Mouse (Mus musculus): ENCODE measurements around the gene Dnajc2. TPM values are rescaled to one million over a fixed set of nuclear protein-coding genes. Genes with fewer than 3 reads are reported as not detected.

Gene Dnajc2
- polyA plus RNA-seq, 1 experiment from 2014 or later = 92.6 TPM

- 89% methylated on average over 6 of the region's 6 CpGs for WGBS
- ATAC-seq (ENCODE audit: low FRiP score, low TSS enrichment) = no peak
Observed at GRCm38 (mm10) chr5:21769841-21770240, 15.2 kb downstream of the Dnajc2 start.

DNA sequence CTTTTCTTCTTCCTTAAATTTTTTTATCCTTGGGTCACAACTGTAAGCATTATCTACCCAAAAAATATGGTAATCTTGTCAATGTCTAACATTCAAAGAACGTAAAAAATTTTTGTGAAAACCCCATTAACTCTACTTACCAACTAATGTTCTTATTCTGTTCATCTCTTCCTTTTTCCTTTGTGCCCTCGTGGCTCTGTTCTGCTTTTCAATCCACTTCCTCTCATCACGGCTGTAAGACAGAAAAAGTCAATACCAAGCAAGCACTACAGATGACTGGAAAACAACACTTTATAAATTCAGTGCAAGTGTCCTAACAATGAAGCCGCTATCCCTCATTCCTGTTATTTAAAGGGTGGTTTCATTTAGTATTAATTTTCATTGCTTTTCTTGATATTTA, 16.5 kb downstream of the Dnajc2 start:
- Histone ChIP-seq H3K36me3 (ENCODE audit: control insufficient read depth, insufficient read depth, low read length) (peaks cover 64% of the 10 kb centered on the region), H3K9me3 (ENCODE audit: control insufficient read depth, low read length) (no peaks in the 10 kb centered on the region), H3K27ac (ENCODE audit: low read depth, low read length) (no peak overlapping the region), H3K4me1 (ENCODE audit: control insufficient read depth, insufficient read depth, low read length) (no peaks in the 10 kb centered on the region), H3K27me3 (ENCODE audit: control insufficient read depth, insufficient read depth, low read length) (no peaks in the 10 kb centered on the region), H3K4me3 (ENCODE audit: low read length) (no peak overlapping the region), H3K9ac (ENCODE audit: low read depth, low read length) (no peak overlapping the region), H3K4me2 (replicated peaks; ENCODE audit: low read depth, low read length) (no peak overlapping the region)
- no peak for ATAC-seq (ENCODE audit: low FRiP score, low TSS enrichment)
- 82% methylated on average over 4 of the region's 4 CpGs for WGBS

More at GRCm38 (mm10) chr5:21769841-21770240, 15.2 kb downstream of the Dnajc2 start:
- no peaks in the 10 kb centered on the region for H3K27me3 ChIP-seq (ENCODE audit: control insufficient read depth, insufficient read depth, low read length)
- no peak overlapping the region for H3K9ac ChIP-seq (ENCODE audit: low read depth, low read length)
- no peak overlapping the region for H3K27ac ChIP-seq (ENCODE audit: low read depth, low read length)
- H3K4me2 ChIP-seq (replicated peaks; ENCODE audit: low read depth, low read length) = no peak overlapping the region
- H3K4me1 ChIP-seq (ENCODE audit: control insufficient read depth, insufficient read depth, low read length) = no peaks in the 10 kb centered on the region
- H3K9me3 ChIP-seq (ENCODE audit: control insufficient read depth, low read length) = no peaks in the 10 kb centered on the region
- no peak overlapping the region for H3K4me3 ChIP-seq (ENCODE audit: low read length)
- H3K36me3 ChIP-seq (ENCODE audit: control insufficient read depth, insufficient read depth, low read length) = peaks cover 63% of the 10 kb centered on the region

- WGBS = 98% methylated on average over 6 of the region's 8 CpGs
- peaks cover 89% of the 10 kb centered on the region for H3K36me3 ChIP-seq (ENCODE audit: control insufficient read depth, insufficient read depth, low read length)
Observed at GRCm38 (mm10) chr5:21745966-21746365, 39.1 kb downstream of the Dnajc2 start.

DNA sequence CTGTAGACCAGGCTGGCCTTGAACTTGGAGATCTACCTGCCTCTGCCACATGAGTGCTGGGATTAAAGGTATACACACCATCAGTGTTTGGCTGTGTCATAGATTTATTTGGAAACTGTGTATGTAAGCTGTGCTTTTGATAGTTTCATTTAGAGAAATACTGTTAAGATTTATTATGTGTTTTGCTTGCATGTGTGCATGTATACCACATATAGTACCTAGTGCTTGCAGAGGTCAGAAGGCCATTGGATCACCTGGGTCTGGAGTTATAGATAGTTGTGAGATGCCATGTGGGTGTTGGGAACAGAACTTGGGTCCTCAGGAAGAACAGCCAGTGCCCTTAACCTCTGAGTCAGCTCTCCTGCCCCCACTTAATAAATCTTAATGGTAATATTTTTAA, 40.4 kb downstream of the Dnajc2 start:
- no peak overlapping the region for H3K4me3 ChIP-seq (ENCODE audit: low read length)
- H3K4me1 ChIP-seq (ENCODE audit: control insufficient read depth, insufficient read depth, low read length) = no peaks in the 10 kb centered on the region
- H3K4me2 ChIP-seq (replicated peaks; ENCODE audit: low read depth, low read length) = no peak overlapping the region
- H3K9ac ChIP-seq (ENCODE audit: low read depth, low read length) = no peak overlapping the region
- no peak overlapping the region for H3K27ac ChIP-seq (ENCODE audit: low read depth, low read length)
- H3K27me3 ChIP-seq (ENCODE audit: control insufficient read depth, insufficient read depth, low read length) = no peaks in the 10 kb centered on the region
- no peaks in the 10 kb centered on the region for H3K9me3 ChIP-seq (ENCODE audit: control insufficient read depth, low read length)
- H3K36me3 ChIP-seq (ENCODE audit: control insufficient read depth, insufficient read depth, low read length) = peaks cover 96% of the 10 kb centered on the region
- no peak for ATAC-seq (ENCODE audit: low FRiP score, low TSS enrichment)

More at GRCm38 (mm10) chr5:21745966-21746365, 39.1 kb downstream of the Dnajc2 start:
- Histone ChIP-seq H3K27ac (ENCODE audit: low read depth, low read length) (no peak overlapping the region), H3K4me2 (replicated peaks; ENCODE audit: low read depth, low read length) (no peak overlapping the region), H3K4me1 (ENCODE audit: control insufficient read depth, insufficient read depth, low read length) (no peaks in the 10 kb centered on the region), H3K9me3 (ENCODE audit: control insufficient read depth, low read length) (no peaks in the 10 kb centered on the region), H3K27me3 (ENCODE audit: control insufficient read depth, insufficient read depth, low read length) (no peaks in the 10 kb centered on the region), H3K9ac (ENCODE audit: low read depth, low read length) (no peak overlapping the region), H3K4me3 (ENCODE audit: low read length) (no peak overlapping the region)
- no peak for ATAC-seq (ENCODE audit: low FRiP score, low TSS enrichment)

GRCm38 (mm10) chr5:21743606-21744005, 41.4 kb downstream of the Dnajc2 start:
- H3K4me1 ChIP-seq (ENCODE audit: control insufficient read depth, insufficient read depth, low read length) = no peaks in the 10 kb centered on the region
- no peak overlapping the region for H3K4me2 ChIP-seq (replicated peaks; ENCODE audit: low read depth, low read length)
- 97% methylated on average over 10 of the region's 10 CpGs for WGBS
- H3K36me3 ChIP-seq (ENCODE audit: control insufficient read depth, insufficient read depth, low read length) = peaks cover 94% of the 10 kb centered on the region
- H3K9me3 ChIP-seq (ENCODE audit: control insufficient read depth, low read length) = no peaks in the 10 kb centered on the region
- no peak overlapping the region for H3K9ac ChIP-seq (ENCODE audit: low read depth, low read length)
- H3K4me3 ChIP-seq (ENCODE audit: low read length) = no peak overlapping the region
- H3K27me3 ChIP-seq (ENCODE audit: control insufficient read depth, insufficient read depth, low read length) = no peaks in the 10 kb centered on the region
- no peak for ATAC-seq (ENCODE audit: low FRiP score, low TSS enrichment)
- H3K27ac ChIP-seq (ENCODE audit: low read depth, low read length) = no peak overlapping the region

DNA sequence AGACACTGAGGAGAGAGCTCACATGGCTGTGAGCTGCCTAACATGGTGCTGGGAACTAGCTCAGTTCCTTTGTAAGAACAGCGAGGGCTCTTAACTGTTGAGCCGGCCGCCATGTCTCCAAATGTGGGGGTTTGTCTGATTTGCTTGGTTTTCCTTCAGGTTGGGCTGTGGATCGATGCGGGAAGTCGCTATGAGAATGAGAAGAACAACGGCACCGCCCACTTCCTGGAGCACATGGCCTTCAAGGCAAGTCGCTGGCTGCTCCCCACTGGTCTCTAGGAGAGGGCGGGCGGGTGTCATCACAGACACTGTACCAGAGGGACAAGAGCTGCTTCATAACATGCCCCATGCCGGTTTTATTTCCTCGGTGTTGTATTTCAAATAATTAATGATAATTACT, 45.2 kb downstream of the Dnajc2 start:
- no peak overlapping the region for H3K4me3 ChIP-seq (ENCODE audit: low read length)
- no peak for ATAC-seq (ENCODE audit: low FRiP score, low TSS enrichment)
- no peak overlapping the region for H3K9ac ChIP-seq (ENCODE audit: low read depth, low read length)
- H3K36me3 ChIP-seq (ENCODE audit: control insufficient read depth, insufficient read depth, low read length) = peaks cover 57% of the 10 kb centered on the region
- H3K4me1 ChIP-seq (ENCODE audit: control insufficient read depth, insufficient read depth, low read length) = peaks cover 7% of the 10 kb centered on the region; the same call in 1 of the 2 replicates
- 86% methylated on average over 13 of the region's 13 CpGs for WGBS
- no peak overlapping the region for H3K4me2 ChIP-seq (replicated peaks; ENCODE audit: low read depth, low read length)
- H3K27ac ChIP-seq (ENCODE audit: low read depth, low read length) = no peak overlapping the region
- no peaks in the 10 kb centered on the region for H3K27me3 ChIP-seq (ENCODE audit: control insufficient read depth, insufficient read depth, low read length)
- H3K9me3 ChIP-seq (ENCODE audit: control insufficient read depth, low read length) = no peaks in the 10 kb centered on the region

DNA sequence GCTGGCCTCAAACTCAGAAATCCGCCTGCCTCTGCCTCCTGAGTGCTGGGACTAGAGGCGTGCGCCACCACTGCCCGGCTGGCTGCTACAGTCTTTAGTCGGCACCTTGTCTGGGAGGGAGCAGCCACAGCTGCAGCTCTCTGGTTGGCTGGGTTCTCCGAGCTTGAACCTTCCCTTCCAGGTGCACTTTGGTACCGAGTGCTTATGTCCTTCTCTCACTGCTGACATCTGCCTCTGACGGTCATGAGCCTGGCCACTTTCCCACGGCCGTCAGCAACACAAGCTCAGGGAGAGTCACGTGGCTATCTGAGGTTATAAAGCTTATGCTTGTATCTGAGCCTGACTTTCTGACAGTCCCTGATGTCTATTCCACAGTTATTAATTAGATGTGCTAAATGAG, 45.9 kb downstream of the Dnajc2 start:
- Histone ChIP-seq H3K27ac (ENCODE audit: low read depth, low read length) (no peak overlapping the region), H3K4me1 (ENCODE audit: control insufficient read depth, insufficient read depth, low read length) (peaks cover 7% of the 10 kb centered on the region; the same call in 1 of the 2 replicates), H3K36me3 (ENCODE audit: control insufficient read depth, insufficient read depth, low read length) (peaks cover 49% of the 10 kb centered on the region), H3K9me3 (ENCODE audit: control insufficient read depth, low read length) (no peaks in the 10 kb centered on the region), H3K27me3 (ENCODE audit: control insufficient read depth, insufficient read depth, low read length) (no peaks in the 10 kb centered on the region), H3K4me3 (ENCODE audit: low read length) (no peak overlapping the region), H3K4me2 (replicated peaks; ENCODE audit: low read depth, low read length) (no peak overlapping the region), H3K9ac (ENCODE audit: low read depth, low read length) (no peak overlapping the region)
- no peak for ATAC-seq (ENCODE audit: low FRiP score, low TSS enrichment)
- WGBS = 93% methylated on average over 11 of the region's 11 CpGs

GRCm38 (mm10) chr5:21737620-21738019, 47.4 kb downstream of the Dnajc2 start:
- H3K27ac ChIP-seq (ENCODE audit: low read depth, low read length) = no peak overlapping the region
- peak overlapping the region; percentile 94 for H3K4me3 ChIP-seq (ENCODE audit: low read length)
- 17% methylated on average over 10 of the region's 10 CpGs for WGBS

DNA sequence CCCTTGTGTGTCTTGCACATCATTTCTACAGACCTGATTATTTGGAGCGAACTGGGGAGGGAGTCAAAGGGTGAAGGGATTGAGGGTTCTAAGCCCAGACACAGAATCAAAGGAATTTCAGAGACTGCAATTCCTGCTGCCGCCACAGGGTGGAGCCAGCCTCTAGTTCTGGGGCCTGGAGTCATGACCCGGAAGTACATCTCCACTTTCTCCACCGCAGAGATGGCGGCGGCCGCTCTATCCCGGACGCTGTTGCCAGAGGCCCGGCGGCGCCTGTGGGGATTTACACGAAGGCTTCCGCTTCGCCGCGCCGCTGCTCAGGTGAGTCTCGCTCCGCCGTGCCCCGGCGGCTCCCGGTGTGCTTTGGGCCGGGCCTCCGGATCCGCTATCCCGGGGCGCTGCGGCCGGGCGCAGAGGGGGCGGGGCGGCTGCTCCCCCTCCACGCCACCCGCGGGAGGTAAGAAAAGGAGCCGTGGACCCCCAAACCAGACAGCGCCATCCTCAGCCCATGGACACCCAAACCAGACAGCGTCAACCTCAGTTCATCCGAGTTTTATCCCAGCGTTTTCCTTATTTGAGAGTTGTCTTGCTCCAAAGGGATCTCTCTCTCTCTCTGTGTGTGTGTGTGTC, 48.0 kb downstream of the Dnajc2 start, which contains the start of gene Pmpcb:
TSS of gene Pmpcb (plus strand) at position 186 of the 630 bp plus-strand sequence.
- Histone ChIP-seq H3K9ac (ENCODE audit: low read depth, low read length) (peak within 1 kb of the TSS; percentile 86), H3K4me3 (ENCODE audit: low read length) (peak within 1 kb of the TSS; percentile 94), H3K27ac (ENCODE audit: low read depth, low read length) (peak within 1 kb of the TSS; percentile 51; the same call in 1 of the 2 replicates), H3K4me2 (replicated peaks; ENCODE audit: low read depth, low read length) (peak within 1 kb of the TSS; percentile 81), H3K27me3 (ENCODE audit: control insufficient read depth, insufficient read depth, low read length) (no peaks in the 10 kb centered on the region), H3K9me3 (ENCODE audit: control insufficient read depth, low read length) (no peaks in the 10 kb centered on the region), H3K36me3 (ENCODE audit: control insufficient read depth, insufficient read depth, low read length) (peaks cover 29% of the 10 kb centered on the region), H3K4me1 (ENCODE audit: control insufficient read depth, insufficient read depth, low read length) (peaks cover 14% of the 10 kb centered on the region; the same call in 1 of the 2 replicates)
- WGBS = under 1% methylated on average over 41 of the region's 42 CpGs
- ATAC-seq (ENCODE audit: low FRiP score, low TSS enrichment) = peak; percentile 83

More at GRCm38 (mm10) chr5:21737620-21738019, 47.4 kb downstream of the Dnajc2 start:
- ATAC-seq (ENCODE audit: low FRiP score, low TSS enrichment) = no peak
- Histone ChIP-seq H3K9ac (ENCODE audit: low read depth, low read length) (peak overlapping the region; percentile 86), H3K4me2 (replicated peaks; ENCODE audit: low read depth, low read length) (peak overlapping the region; percentile 81), H3K27me3 (ENCODE audit: control insufficient read depth, insufficient read depth, low read length) (no peaks in the 10 kb centered on the region), H3K4me1 (ENCODE audit: control insufficient read depth, insufficient read depth, low read length) (peaks cover 11% of the 10 kb centered on the region; the same call in 1 of the 2 replicates), H3K9me3 (ENCODE audit: control insufficient read depth, low read length) (no peaks in the 10 kb centered on the region), H3K36me3 (ENCODE audit: control insufficient read depth, insufficient read depth, low read length) (peaks cover 34% of the 10 kb centered on the region)
